ENCODE assay signal across 11 mouse cellular contexts in the genomic region with DNA sequence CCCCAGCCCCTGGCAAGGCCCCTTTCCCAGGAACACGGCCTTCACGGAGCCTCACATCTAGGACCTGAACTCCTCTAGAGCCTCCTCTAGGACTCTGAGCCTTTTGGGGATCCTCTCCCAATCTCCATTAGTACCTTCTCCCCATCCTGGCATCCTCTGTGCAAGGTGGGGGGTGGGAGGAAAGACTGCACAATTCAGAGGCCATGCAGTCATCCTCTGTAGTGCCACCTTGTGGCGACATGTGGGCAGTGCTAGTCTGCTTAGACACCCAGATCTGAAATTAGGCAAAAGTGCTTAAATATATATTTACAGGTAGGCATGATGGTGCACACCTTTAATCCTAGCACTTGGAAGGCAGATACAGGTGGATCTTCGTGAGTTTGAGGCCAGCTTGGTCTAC. TPM values are rescaled to one million over a fixed set of nuclear protein-coding genes. Genes with fewer than 3 reads are reported as not detected.
DNase-seq lines count a peak whose midpoint lies in the region; ATAC-seq and TF ChIP-seq lines count a peak whose summit lies in the region.
"Had no signal": no experiment of that assay in that cellular context is flagged by ENCODE, and none has a peak within 500 bp of the region (broad histone marks: within the 10 kb centered on the region; RNA-seq: fewer than 3 reads in every experiment).

No protein-coding gene starts in this region.

- H3K4me3 ChIP-seq in layer of hippocampus, adult 2 months: no peak overlapping the region
- H3K4me3 ChIP-seq: embryonic facial prominence, embryonic 12.5 days; limb, embryonic 15.5 days; stomach, embryonic 15.5 days had no signal

- intact Hi-C loops in heart, postnatal 25 days (cut with DNase I): loop anchor here (10.0 kb wide), 1 partner anchor 273 kb away; no protein-coding TSS in a partner anchor

- peak; percentile 95 for TF ChIP-seq CTCF in layer of hippocampus, adult 2 months (conservative IDR thresholded peaks at IDR 0.05)

- H3K27ac ChIP-seq in layer of hippocampus, adult 2 months: no peak overlapping the region
- H3K27ac ChIP-seq: embryonic facial prominence, embryonic 12.5 days; limb, embryonic 15.5 days; stomach, embryonic 15.5 days had no signal

- peak; percentile 30 for DNase-seq in heart, adult 8-10 months (ENCODE audit: low spot score)
- no peak for DNase-seq in heart, postnatal 25 days (ENCODE audit: low spot score)
- DNase-seq in B cell, adult 2 months: peak; percentile 55 to 56
- DNase-seq in adrenal gland, adult 2 months: peak; percentile 17
- DNase-seq in embryo, embryonic 11.5 days (ENCODE audit: low read depth, low spot score): peak; percentile 29
- DNase-seq in layer of hippocampus, adult 2 months (ENCODE audit: low spot score in 2 of 2): peak; percentile 58 to 69
- DNase-seq in thymus, postnatal 25 days: peak; percentile 54

- ATAC-seq in megakaryocyte, adult 5-6 weeks (ENCODE audit: poor library complexity, severe bottlenecking): peak; percentile 56; the same call in 1 of the 2 replicates

RNA-seq across cellular contexts. Expression of a gene that starts 15.0 kb away (rescaled TPM):
- not detected for total RNA-seq in heart, adult 8-10 months (2022)
- not detected for total RNA-seq in heart, postnatal 25 days (2021)
- total RNA-seq in adrenal gland, adult 2 months (2021): not detected
- polyA plus RNA-seq in adrenal gland, adult 2 months (2012; rRNA removed): not detected in 2 replicates
- total RNA-seq in layer of hippocampus, adult 2 months (2021): not detected
- total RNA-seq in megakaryocyte, adult 5-6 weeks (2015): not detected in 2 replicates
- total RNA-seq in megakaryocyte, adult 5-6 weeks (2017): not detected in 2 replicates
- polyA plus RNA-seq: limb, embryonic 15.5 days had no signal
